Mouse (Mus musculus) stomach, postnatal 0 days (tissue): ENCODE results near the gene Cd37. TPM values are rescaled to one million over a fixed set of nuclear protein-coding genes. Genes with fewer than 3 reads are reported as not detected.

ENCODE experiments used
- ATAC-seq: fragments of 200-750 bp; cut with Nextera tagmentation; 2 replicates; pipeline ENCODE4 v1.8.0; 2017; ENCODE audit not compliant: low FRiP score, low TSS enrichment
- DNase-seq: peaks from one replicate; pipeline ENCODE4 v3.0.0-alpha.2; 2016; ENCODE audit warnings: low spot score
- H3K27ac ChIP-seq: fragments of 300-500 bp; sonication (generic); replicated peaks from 2 replicates; pipeline ENCODE4 v1.5.1; 2014; ENCODE audit warnings: mild to moderate bottlenecking, control low read depth
- H3K27me3 ChIP-seq: fragments of 300-500 bp; sonication (generic); 2 replicates; pipeline ENCODE4 v1.6.1; 2014; ENCODE audit warnings: low read length; ENCODE audit not compliant: control insufficient read depth, insufficient read depth
- H3K36me3 ChIP-seq: fragments of 300-500 bp; sonication (generic); 2 replicates; pipeline ENCODE4 v1.6.1; 2014; ENCODE audit warnings: low read length, mixed read lengths; ENCODE audit not compliant: control insufficient read depth, insufficient read depth
- H3K4me1 ChIP-seq: fragments of 300-500 bp; sonication (generic); replicated peaks from 2 replicates; pipeline ENCODE4 v1.6.1; 2014; ENCODE audit warnings: antibody characterized with exemption; ENCODE audit not compliant: control insufficient read depth, insufficient read depth
- H3K4me2 ChIP-seq: fragments of 300-500 bp; sonication (generic); replicated peaks from 2 replicates; pipeline ENCODE4 v1.6.1; 2014; ENCODE audit warnings: low read depth, mild to moderate bottlenecking, control low read depth, moderate library complexity
- H3K4me3 ChIP-seq: fragments of 300-500 bp; sonication (generic); 2 replicates; pipeline ENCODE4 v1.5.1; 2014; ENCODE audit warnings: low read depth, low read length, control low read depth
- H3K9ac ChIP-seq: fragments of 300-500 bp; sonication (generic); 2 replicates; pipeline ENCODE4 v1.6.1; 2014; ENCODE audit warnings: mild to moderate bottlenecking, low read length, control low read depth, mixed read lengths
- H3K9me3 ChIP-seq: fragments of 300-500 bp; sonication (generic); 2 replicates; pipeline ENCODE4 v1.6.1; 2016; ENCODE audit warnings: low read length; ENCODE audit not compliant: control insufficient read depth
- CTCF ChIP-seq: IDR thresholded peaks from 2 replicates; pipeline ENCODE4 v1.5.1; 2016; ENCODE audit warnings: antibody characterized with exemption, low read depth, mild to moderate bottlenecking, moderate library complexity
- EP300 ChIP-seq: optimal IDR thresholded peaks from 2 replicates; pipeline ENCODE3; 2016; ENCODE audit warnings: antibody characterized with exemption
- WGBS: fragments of 180-500 bp; shearing (Covaris S2); extraction: QIAGEN DNeasy Blood & Tissue Kit; methylation state at CpG from one replicate; pipeline ENCODE4 v1.1.7; 2014; 5-methylcytosine and 5-hydroxymethylcytosine counted together
- polyA plus RNA-seq: library from polyadenylated mRNA; unstranded; fragments of >200 nt; fragmentation: Nextera tagmentation; extraction: Ambion mirVana; gene quantifications from 2 replicates; pipeline ENCODE4 v1.2.1, GENCODE M21; 2015

The Cd37 gene
- polyA plus RNA-seq, 1 experiment from 2014 or later = 1.5 TPM

DNA sequence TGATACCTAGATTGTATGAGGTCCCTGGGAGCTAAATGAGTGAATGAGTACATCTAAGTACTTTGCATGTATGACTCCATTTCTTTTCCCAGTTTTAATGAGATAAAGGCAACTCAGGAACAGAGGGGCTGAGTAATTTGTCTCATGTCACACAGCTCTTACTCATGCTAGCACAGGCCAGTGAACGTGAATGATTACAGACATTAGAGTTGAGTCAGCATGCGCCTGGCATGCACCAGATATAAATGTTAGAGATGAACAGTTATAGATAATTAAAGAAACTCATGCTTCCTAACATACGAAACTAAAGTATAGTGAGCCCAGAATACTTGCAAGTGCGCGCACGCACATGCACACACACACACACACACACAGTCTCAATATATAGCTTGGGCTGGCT, 48.7 kb downstream of the Cd37 start:
- Histone ChIP-seq H3K9me3 (no peaks in the 10 kb centered on the region), H3K9ac (no peak overlapping the region), H3K27ac (no peak overlapping the region), H3K4me3 (no peak overlapping the region), H3K36me3 (no peaks in the 10 kb centered on the region), H3K4me2 (no peak overlapping the region), H3K27me3 (no peaks in the 10 kb centered on the region), H3K4me1 (no peaks in the 10 kb centered on the region)
- 74% methylated on average over 6 of the region's 6 CpGs for WGBS
- TF ChIP-seq CTCF (no peak), EP300 (no peak)
- DNase-seq (no peak), ATAC-seq (no peak)

GRCm38 (mm10) chr7:45189600-45189999, 49.3 kb downstream of the Cd37 start:
- TF ChIP-seq EP300 (no peak), CTCF (no peak)
- Histone ChIP-seq H3K4me2 (no peak overlapping the region), H3K4me1 (no peaks in the 10 kb centered on the region), H3K36me3 (no peaks in the 10 kb centered on the region), H3K9ac (no peak overlapping the region), H3K27ac (no peak overlapping the region), H3K27me3 (no peaks in the 10 kb centered on the region), H3K4me3 (no peak overlapping the region), H3K9me3 (no peaks in the 10 kb centered on the region)
- DNase-seq (no peak), ATAC-seq (no peak)
- 48% methylated on average over 16 of the region's 16 CpGs for WGBS

DNA sequence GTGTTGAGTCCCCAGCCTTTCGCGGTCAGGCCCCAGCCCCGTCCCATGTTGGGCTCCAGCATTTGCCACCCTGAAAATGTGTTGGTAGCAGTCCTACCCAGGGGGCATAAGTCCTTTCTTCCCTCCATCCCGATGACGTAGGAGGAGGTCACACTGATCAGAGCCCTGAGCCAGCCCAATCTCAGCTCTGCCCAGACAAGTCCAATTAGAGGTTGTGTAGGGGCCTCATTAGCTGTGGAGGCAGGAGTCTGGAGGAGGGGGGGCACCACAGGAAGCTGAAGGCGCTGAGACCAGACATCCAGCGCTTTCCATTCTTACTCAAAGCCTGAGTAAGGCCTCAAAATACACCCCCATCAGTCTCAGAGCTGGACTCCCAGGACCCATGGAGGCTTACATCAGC, 53.0 kb downstream of the Cd37 start:
- Histone ChIP-seq H3K27ac (no peak overlapping the region), H3K9me3 (no peaks in the 10 kb centered on the region), H3K4me2 (no peak overlapping the region), H3K4me3 (no peak overlapping the region), H3K9ac (no peak overlapping the region), H3K27me3 (peaks cover 9% of the 10 kb centered on the region; the same call in 1 of the 2 replicates), H3K4me1 (peaks cover 3% of the 10 kb centered on the region), H3K36me3 (no peaks in the 10 kb centered on the region)
- 75% methylated on average over 7 of the region's 7 CpGs for WGBS
- DNase-seq = no peak
- no peak for ATAC-seq
- TF ChIP-seq EP300 = no peak
- TF ChIP-seq CTCF = no peak

GRCm38 (mm10) chr7:45183672-45184071, 55.2 kb downstream of the Cd37 start:
- Histone ChIP-seq H3K4me2 (no peak overlapping the region), H3K4me1 (peaks cover 3% of the 10 kb centered on the region), H3K36me3 (no peaks in the 10 kb centered on the region), H3K9me3 (no peaks in the 10 kb centered on the region), H3K27ac (no peak overlapping the region), H3K4me3 (no peak overlapping the region), H3K9ac (no peak overlapping the region), H3K27me3 (peaks cover 19% of the 10 kb centered on the region; the same call in 1 of the 2 replicates)
- ATAC-seq = no peak
- TF ChIP-seq EP300 (no peak), CTCF (no peak)
- DNase-seq = no peak
- 65% methylated on average over 7 of the region's 7 CpGs for WGBS

Other genes starting within 250 kb of the Cd37 start
- gene Irf3, start 241.5 kb downstream of the Cd37 start, polyA plus RNA-seq = 55.7 and 59.8 TPM in 2 replicates
- 23.0 and 23.4 TPM in 2 replicates for gene Bcl2l12, start 240.4 kb downstream of the Cd37 start, polyA plus RNA-seq
- gene Scaf1, start 222.8 kb downstream of the Cd37 start, polyA plus RNA-seq = 14.9 and 18.6 TPM in 2 replicates
- gene Rras, start 221.2 kb downstream of the Cd37 start, polyA plus RNA-seq = 81.5 and 87.2 TPM in 2 replicates
- gene Prr12, start 186.2 kb downstream of the Cd37 start, polyA plus RNA-seq = 3.4 and 3.8 TPM in 2 replicates
- 43.0 and 44.1 TPM in 2 replicates for gene Nosip, start 176.7 kb downstream of the Cd37 start, polyA plus RNA-seq
- 33.6 and 37.4 TPM in 2 replicates for gene Prrg2, start 176.4 kb downstream of the Cd37 start, polyA plus RNA-seq
- 157 and 176 TPM in 2 replicates for gene Rcn3, start 146.9 kb downstream of the Cd37 start, polyA plus RNA-seq
- 76.1 and 76.9 TPM in 2 replicates for gene Fcgrt, start 135.3 kb downstream of the Cd37 start, polyA plus RNA-seq
- 1,142 and 1,191 TPM in 2 replicates for gene Rps11, start 114.7 kb downstream of the Cd37 start, polyA plus RNA-seq
- 1,442 and 1,485 TPM in 2 replicates for gene Rpl13a, start 110.4 kb downstream of the Cd37 start, polyA plus RNA-seq
- gene Gm45713, start 102.9 kb downstream of the Cd37 start, polyA plus RNA-seq = 0.17 and 1.1 TPM in 2 replicates
- gene Flt3l, start 102.7 kb downstream of the Cd37 start, polyA plus RNA-seq = 2.2 and 2.3 TPM in 2 replicates
- gene Pih1d1, start 84.8 kb downstream of the Cd37 start, polyA plus RNA-seq = 48.8 and 49.0 TPM in 2 replicates
- gene Aldh16a1, start 84.5 kb downstream of the Cd37 start, polyA plus RNA-seq = 24.6 and 25.6 TPM in 2 replicates
- gene Slc17a7, start 75.2 kb downstream of the Cd37 start, polyA plus RNA-seq = 0.07 TPM in 1 of 2 replicates, not detected in the other
- not detected in 2 replicates for gene Gfy, start 59.5 kb downstream of the Cd37 start, polyA plus RNA-seq
- gene Pth2, start 58.1 kb downstream of the Cd37 start, polyA plus RNA-seq = not detected in 2 replicates
- gene Ccdc155, start 34.2 kb downstream of the Cd37 start, polyA plus RNA-seq = 0.07 and 0.13 TPM in 2 replicates
- 48.4 TPM in 2 replicates for gene Dkkl1, start 27.0 kb downstream of the Cd37 start, polyA plus RNA-seq
- 26.8 and 29.5 TPM in 2 replicates for gene Tead2, start 23.4 kb downstream of the Cd37 start, polyA plus RNA-seq
- 0.07 and 0.18 TPM in 2 replicates for gene Slc6a16, start 2.0 kb upstream of the Cd37 start, polyA plus RNA-seq
- not detected in 2 replicates for gene Slc6a21, start 38.4 kb upstream of the Cd37 start, polyA plus RNA-seq
- gene Trpm4, start 94.7 kb upstream of the Cd37 start, polyA plus RNA-seq = 22.7 and 23.7 TPM in 2 replicates
- 0.80 and 0.85 TPM in 2 replicates for gene Hrc, start 96.2 kb upstream of the Cd37 start, polyA plus RNA-seq
- gene Ppfia3, start 127.9 kb upstream of the Cd37 start, polyA plus RNA-seq = 6.0 and 7.1 TPM in 2 replicates
- gene Lin7b, start 131.5 kb upstream of the Cd37 start, polyA plus RNA-seq = 5.9 and 6.1 TPM in 2 replicates
- 73.7 and 78.8 TPM in 2 replicates for gene Snrnp70, start 156.6 kb upstream of the Cd37 start, polyA plus RNA-seq
- 0.15 and 0.17 TPM in 2 replicates for gene Kcna7, start 166.5 kb upstream of the Cd37 start, polyA plus RNA-seq
- gene Ntf5, start 174.6 kb upstream of the Cd37 start, polyA plus RNA-seq = 1.5 and 1.8 TPM in 2 replicates
- not detected in 2 replicates for gene Lhb, start 181.7 kb upstream of the Cd37 start, polyA plus RNA-seq
- 10.1 and 10.6 TPM in 2 replicates for gene Gys1, start 195.7 kb upstream of the Cd37 start, polyA plus RNA-seq
- 46.2 and 46.7 TPM in 2 replicates for gene Ruvbl2, start 199.0 kb upstream of the Cd37 start, polyA plus RNA-seq
- gene Ftl1, start 220.8 kb upstream of the Cd37 start, polyA plus RNA-seq = 3,647 and 3,760 TPM in 2 replicates
- gene Bax, start 227.8 kb upstream of the Cd37 start, polyA plus RNA-seq = 119 and 120 TPM in 2 replicates
- gene Tulp2, start 242.8 kb upstream of the Cd37 start, polyA plus RNA-seq = 0.32 and 0.42 TPM in 2 replicates
- not detected in 2 replicates for gene Gm45808, start 247.7 kb upstream of the Cd37 start, polyA plus RNA-seq
- gene Dhdh, start 249.7 kb upstream of the Cd37 start, polyA plus RNA-seq = 1.1 and 1.3 TPM in 2 replicates